Mouse (Mus musculus) embryonic facial prominence, embryonic 14.5 days (tissue): ENCODE data around the gene Unc45a. TPM values are rescaled to one million over a fixed set of nuclear protein-coding genes. Genes with fewer than 3 reads are reported as not detected.

ENCODE experiments used
- ATAC-seq: fragments of 200-750 bp; cut with Nextera tagmentation; 2 replicates; pipeline ENCODE4 v1.8.0; 2017; ENCODE audit warnings: low read depth, moderate number of reproducible peaks, moderate TSS enrichment
- DNase-seq: peaks from one replicate; pipeline ENCODE4 v3.0.0-alpha.2; 2015; ENCODE audit warnings: low spot score
- H3K27ac ChIP-seq: fragments of 300-500 bp; sonication (generic); replicated peaks from 2 replicates; pipeline ENCODE4 v1.5.1; 2014; ENCODE audit warnings: low read depth, mild to moderate bottlenecking, low read length, moderate library complexity
- H3K27me3 ChIP-seq: fragments of 300-500 bp; sonication (generic); replicated peaks from 2 replicates; pipeline ENCODE4 v1.6.1; 2014; ENCODE audit warnings: low read length; ENCODE audit not compliant: control insufficient read depth, insufficient read depth
- H3K36me3 ChIP-seq: fragments of 300-500 bp; sonication (generic); 2 replicates; pipeline ENCODE4 v1.6.1; 2014; ENCODE audit warnings: low read length, mixed read lengths; ENCODE audit not compliant: control insufficient read depth, insufficient read depth
- H3K4me1 ChIP-seq: fragments of 300-500 bp; sonication (generic); 2 replicates; pipeline ENCODE4 v1.6.1; 2014; ENCODE audit warnings: antibody characterized with exemption, low read length; ENCODE audit not compliant: control insufficient read depth, insufficient read depth
- H3K4me2 ChIP-seq: fragments of 300-500 bp; sonication (generic); 2 replicates; pipeline ENCODE4 v1.6.1; 2014; ENCODE audit warnings: low read depth, mild to moderate bottlenecking, low read length, moderate library complexity, mixed read lengths
- H3K4me3 ChIP-seq: fragments of 300-500 bp; sonication (generic); 2 replicates; pipeline ENCODE4 v1.5.1; 2014; ENCODE audit warnings: low read depth, mild to moderate bottlenecking, low read length
- H3K9ac ChIP-seq: fragments of 300-500 bp; sonication (generic); 2 replicates; pipeline ENCODE4 v1.6.1; 2014; ENCODE audit warnings: low read depth, mild to moderate bottlenecking, low read length, moderate library complexity, mixed read lengths
- H3K9me3 ChIP-seq: fragments of 300-500 bp; sonication (generic); 2 replicates; pipeline ENCODE4 v1.6.1; 2016; ENCODE audit warnings: low read length; ENCODE audit not compliant: control insufficient read depth
- WGBS: fragments of 180-500 bp; shearing (Covaris S2); extraction: QIAGEN DNeasy Blood & Tissue Kit; methylation state at CpG from one replicate; pipeline ENCODE4 v1.1.7; 2014; 5-methylcytosine and 5-hydroxymethylcytosine counted together
- polyA plus RNA-seq: library from polyadenylated mRNA; unstranded; fragments of >200 nt; fragmentation: Nextera tagmentation; extraction: Ambion mirVana; gene quantifications from 2 replicates; pipeline ENCODE4 v1.2.1, GENCODE M21; 2014

Unc45a gene
- polyA plus RNA-seq, 1 experiment from 2014 or later = 39.7 TPM

DNA sequence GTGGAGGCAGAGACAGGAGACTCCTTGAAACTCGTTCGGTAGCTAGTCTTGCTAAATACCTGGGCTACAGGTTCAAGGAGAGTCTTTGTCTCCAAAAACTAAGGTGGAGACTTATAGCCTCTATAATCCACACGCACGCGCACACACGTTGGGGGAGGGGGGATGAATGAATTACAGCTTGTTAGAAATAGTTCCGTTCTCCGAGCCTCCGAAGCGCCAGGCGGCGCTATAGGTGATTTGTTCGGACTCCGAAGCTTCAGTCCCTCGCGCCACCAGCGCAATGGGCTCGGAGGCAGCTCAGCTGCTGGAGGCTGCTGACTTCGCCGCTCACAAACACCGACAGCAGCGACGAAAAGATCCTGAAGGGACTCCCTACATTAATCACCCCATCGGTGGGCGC, 2.1 kb upstream of the Unc45a start, which contains the start of gene Hddc3:
Hddc3 (plus strand) TSS at position 247 of the 400 bp plus-strand sequence.
- Histone ChIP-seq H3K9ac (peak within 1 kb of the TSS; percentile 83), H3K4me2 (peak within 1 kb of the TSS; percentile 81), H3K4me1 (peaks cover 24% of the 10 kb centered on the region), H3K27me3 (no peaks in the 10 kb centered on the region), H3K36me3 (no peaks in the 10 kb centered on the region; the same call in 1 of the 2 replicates), H3K4me3 (peak within 1 kb of the TSS; percentile 53), H3K27ac (peak within 1 kb of the TSS; percentile 79), H3K9me3 (no peaks in the 10 kb centered on the region)
- WGBS = 1% methylated on average over 24 of the region's 25 CpGs
- peak; percentile 97 for DNase-seq
- ATAC-seq = peak; percentile 50

DNA sequence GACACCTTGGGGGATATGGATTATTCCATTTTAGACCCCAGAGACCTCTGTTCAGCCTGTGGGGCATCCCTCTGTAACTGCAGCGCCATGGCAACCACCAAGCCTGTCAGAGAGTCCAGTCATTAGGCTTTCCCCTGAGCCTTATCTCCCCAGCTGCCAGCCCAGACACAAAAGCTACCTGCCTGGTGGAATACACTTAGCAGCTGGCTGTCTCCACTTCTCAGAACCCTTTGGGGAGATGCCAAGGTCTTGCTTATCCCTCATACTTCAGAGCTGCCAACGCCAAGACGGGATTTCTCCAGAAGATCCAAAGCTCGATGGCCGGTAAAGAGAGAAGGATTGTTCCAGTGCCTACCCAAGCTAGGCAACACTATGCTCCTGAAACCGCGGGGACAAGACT, 988 bp upstream of the Unc45a start:
- ATAC-seq = no peak
- WGBS = 79% methylated on average over 7 of the region's 7 CpGs
- Histone ChIP-seq H3K4me3 (no peak overlapping the region), H3K4me1 (peaks cover 21% of the 10 kb centered on the region), H3K36me3 (peaks cover 9% of the 10 kb centered on the region), H3K27ac (no peak overlapping the region), H3K27me3 (no peaks in the 10 kb centered on the region), H3K4me2 (no peak overlapping the region), H3K9me3 (no peaks in the 10 kb centered on the region), H3K9ac (no peak overlapping the region)
- DNase-seq = peak; percentile 53

DNA sequence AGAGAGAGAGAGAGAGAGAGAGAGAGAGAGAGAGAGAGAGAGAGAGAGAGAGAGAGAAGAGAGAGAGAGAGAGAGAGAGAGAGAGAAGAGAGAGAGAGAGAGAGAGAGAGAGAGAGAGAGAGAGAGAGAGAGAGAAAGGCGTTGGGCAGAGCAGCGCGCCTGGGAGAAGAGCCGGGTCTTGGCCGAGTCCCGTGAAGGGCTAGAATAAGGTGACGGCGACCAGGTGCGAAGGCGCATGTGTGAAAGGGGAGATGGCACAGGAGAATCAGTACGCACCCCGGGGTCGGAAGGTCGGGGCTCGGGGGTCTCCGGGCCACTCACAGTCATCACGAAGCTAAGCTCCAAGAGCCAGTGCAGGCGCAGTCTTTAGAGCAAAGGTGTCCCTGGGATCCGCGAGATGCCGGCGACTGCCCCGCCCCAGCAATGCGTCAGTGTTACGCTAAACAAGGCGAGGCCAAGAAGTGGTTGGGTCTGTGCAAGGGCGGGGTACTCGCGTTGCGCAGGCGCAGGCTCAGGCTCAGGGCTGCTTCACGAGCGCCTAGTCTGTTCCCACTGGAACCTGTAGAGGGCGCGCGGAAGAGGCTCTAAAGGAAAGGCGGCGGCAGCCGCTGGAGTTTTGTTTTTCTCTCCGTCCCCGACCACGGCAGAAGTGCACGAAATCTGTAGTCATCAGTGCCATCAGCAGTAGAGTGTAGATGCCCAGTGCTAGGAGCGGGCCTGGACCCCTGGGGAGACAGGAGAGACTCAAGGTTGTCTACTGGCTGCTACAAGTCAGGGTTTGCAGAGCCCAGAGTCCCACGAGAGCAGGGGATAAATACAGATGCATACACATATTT, 794 bp downstream of the Unc45a start:
- WGBS = under 1% methylated on average over 38 of the region's 45 CpGs
- H3K4me3 ChIP-seq = peak overlapping the region; percentile 65
- H3K27me3 ChIP-seq = no peaks in the 10 kb centered on the region
- DNase-seq (peak; percentile 99), ATAC-seq (peak; percentile 98)
- peak overlapping the region; percentile 87 for H3K27ac ChIP-seq
- peaks cover 27% of the 10 kb centered on the region for H3K36me3 ChIP-seq
- no peaks in the 10 kb centered on the region for H3K9me3 ChIP-seq
- H3K9ac ChIP-seq = peak overlapping the region; percentile 76
- peak overlapping the region; percentile 77 for H3K4me2 ChIP-seq
- peaks cover 21% of the 10 kb centered on the region for H3K4me1 ChIP-seq

DNA sequence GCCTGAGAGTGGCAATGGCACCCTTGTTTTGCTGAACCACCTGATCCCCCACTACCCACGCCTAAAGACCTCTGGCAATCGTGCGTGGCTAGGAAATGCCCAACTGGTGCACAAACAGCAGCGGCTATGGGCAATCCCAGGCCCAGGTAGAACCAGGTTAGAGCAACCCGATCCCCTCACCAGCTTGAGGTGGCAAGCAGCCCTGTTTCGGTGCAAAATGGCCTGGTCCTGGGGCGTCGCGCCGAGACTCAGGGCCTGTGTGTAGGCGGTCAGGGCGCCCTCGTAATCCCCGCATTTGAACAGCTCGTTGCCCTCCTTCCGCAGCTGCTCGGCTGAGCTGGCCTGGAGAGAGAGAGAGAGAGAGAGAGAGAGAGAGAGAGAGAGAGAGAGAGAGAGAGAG, 1.4 kb downstream of the Unc45a start:
- Histone ChIP-seq H3K27me3 (no peaks in the 10 kb centered on the region), H3K9ac (peak overlapping the region; percentile 76), H3K27ac (peak overlapping the region; percentile 67; the same call in 1 of the 2 replicates), H3K9me3 (no peaks in the 10 kb centered on the region), H3K36me3 (peaks cover 33% of the 10 kb centered on the region), H3K4me2 (peak overlapping the region; percentile 77), H3K4me3 (peak overlapping the region; percentile 65), H3K4me1 (peaks cover 21% of the 10 kb centered on the region)
- ATAC-seq (no peak), DNase-seq (peak; percentile 52)
- 6% methylated on average over 12 of the region's 17 CpGs for WGBS

DNA sequence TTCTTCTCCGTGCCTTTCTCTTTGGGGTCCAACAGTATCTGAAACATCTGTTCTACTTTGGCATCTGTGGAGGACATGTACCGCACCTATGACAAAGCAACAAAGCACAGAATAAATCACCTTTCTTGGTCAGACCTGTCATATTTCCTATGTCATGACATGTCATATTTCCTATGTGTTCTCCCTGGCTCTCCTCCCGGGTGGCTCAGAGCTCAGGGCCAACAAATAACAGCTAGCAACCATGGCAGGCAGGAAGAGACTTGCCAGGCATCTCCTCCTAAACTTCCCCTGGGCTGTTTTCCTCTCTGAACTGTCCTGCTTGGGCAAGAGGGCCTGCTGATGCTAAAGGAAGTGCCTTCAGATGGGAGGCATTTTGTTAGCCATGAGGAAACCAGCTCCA, 3.9 kb downstream of the Unc45a start:
- Histone ChIP-seq H3K27ac (no peak overlapping the region), H3K4me1 (peaks cover 15% of the 10 kb centered on the region), H3K4me3 (no peak overlapping the region), H3K27me3 (no peaks in the 10 kb centered on the region), H3K4me2 (no peak overlapping the region), H3K36me3 (peaks cover 58% of the 10 kb centered on the region), H3K9ac (no peak overlapping the region), H3K9me3 (peaks cover 6% of the 10 kb centered on the region; the same call in 1 of the 2 replicates)
- WGBS = 88% methylated on average over 3 of the region's 3 CpGs
- DNase-seq (no peak), ATAC-seq (no peak)

DNA sequence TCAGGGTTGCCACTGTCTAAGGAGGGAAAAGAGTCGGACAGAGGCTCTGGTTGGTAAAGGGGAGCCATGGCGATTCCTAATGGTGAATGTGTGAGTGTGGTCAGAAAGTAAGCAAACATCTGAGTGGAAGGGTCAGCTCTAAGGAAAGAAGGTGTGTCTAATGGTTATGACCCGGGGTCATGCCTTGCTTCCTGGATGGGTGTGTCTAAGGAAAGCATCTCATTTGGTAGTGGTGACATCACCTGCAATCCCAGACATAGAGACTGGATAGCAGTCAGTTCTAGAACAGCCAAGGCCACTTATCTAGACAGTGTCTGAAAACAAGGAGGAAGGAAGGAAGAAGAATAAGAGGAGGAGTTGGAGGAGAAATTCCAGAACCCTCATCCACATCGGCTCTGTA, 6.0 kb downstream of the Unc45a start:
- Histone ChIP-seq H3K4me2 (no peak overlapping the region), H3K36me3 (peaks cover 78% of the 10 kb centered on the region), H3K4me1 (peaks cover 10% of the 10 kb centered on the region), H3K4me3 (no peak overlapping the region), H3K27me3 (no peaks in the 10 kb centered on the region), H3K27ac (no peak overlapping the region), H3K9ac (no peak overlapping the region), H3K9me3 (peaks cover 6% of the 10 kb centered on the region; the same call in 1 of the 2 replicates)
- 97% methylated on average over 4 of the region's 4 CpGs for WGBS
- DNase-seq (no peak), ATAC-seq (no peak)

DNA sequence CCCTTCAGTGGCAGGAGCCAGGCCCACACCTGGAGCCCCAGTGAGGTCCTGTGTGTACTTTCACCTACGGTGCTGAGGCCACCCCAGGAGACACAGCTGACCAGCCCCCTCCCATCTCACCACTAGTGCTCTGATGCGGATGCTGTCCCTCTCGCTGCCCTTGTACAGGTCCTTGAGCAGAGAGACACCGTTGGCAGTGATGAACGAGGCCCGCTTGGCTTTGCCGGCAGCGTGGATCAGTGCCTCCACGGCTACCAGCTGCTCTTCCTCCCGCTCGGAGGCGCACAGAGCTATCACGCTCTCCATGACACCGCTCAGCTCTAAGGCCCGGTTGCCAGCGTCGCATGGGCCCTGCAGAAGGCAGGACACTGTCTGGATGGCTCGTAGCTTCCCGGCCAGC, 9.4 kb downstream of the Unc45a start:
- Histone ChIP-seq H3K27ac (no peak overlapping the region), H3K9ac (no peak overlapping the region), H3K36me3 (peaks cover 100% of the 10 kb centered on the region), H3K27me3 (no peaks in the 10 kb centered on the region), H3K4me3 (no peak overlapping the region), H3K4me2 (no peak overlapping the region), H3K4me1 (no peaks in the 10 kb centered on the region), H3K9me3 (peaks cover 6% of the 10 kb centered on the region; the same call in 1 of the 2 replicates)
- ATAC-seq = no peak
- 98% methylated on average over 19 of the region's 19 CpGs for WGBS
- DNase-seq = no peak

DNA sequence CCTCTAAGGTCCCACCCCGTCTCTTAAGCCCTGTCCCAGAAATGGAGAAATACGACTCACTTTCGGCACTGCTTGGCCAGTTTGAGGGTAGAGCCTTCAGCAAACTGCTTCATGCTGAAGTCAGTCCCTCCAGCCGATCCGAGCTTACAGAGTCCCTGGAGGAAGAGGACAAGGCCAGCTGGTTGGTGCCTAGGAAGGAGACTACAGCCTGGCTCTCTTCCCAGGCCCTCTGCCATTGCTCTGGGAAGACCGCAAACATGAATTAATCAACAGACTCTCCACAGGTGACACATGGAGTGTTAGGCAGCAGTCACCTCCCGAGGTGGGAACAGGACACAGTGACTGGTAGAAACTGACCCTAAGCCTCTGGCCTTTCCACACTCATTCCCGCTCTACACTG, 10.5 kb downstream of the Unc45a start:
- Histone ChIP-seq H3K4me2 (no peak overlapping the region), H3K9me3 (peaks cover 6% of the 10 kb centered on the region; the same call in 1 of the 2 replicates), H3K27me3 (no peaks in the 10 kb centered on the region), H3K36me3 (peaks cover 100% of the 10 kb centered on the region), H3K4me3 (no peak overlapping the region), H3K27ac (no peak overlapping the region), H3K9ac (no peak overlapping the region), H3K4me1 (no peaks in the 10 kb centered on the region)
- ATAC-seq (no peak), DNase-seq (no peak)
- 90% methylated on average over 8 of the region's 8 CpGs for WGBS
